Mouse (Mus musculus): Measurements from ENCODE around the gene Dgkh.

GRCm38 (mm10) chr14:78656832-78657626 is 75.5 kb downstream of the Dgkh start:
- TF ChIP-seq CTCF (IDR thresholded peaks at IDR 0.05; ENCODE audit: insufficient read depth, low read depth, low read length) (no peak), POLR2A (IDR thresholded peaks at IDR 0.05; ENCODE audit: insufficient read depth, low read depth, low read length) (no peak)

All from olfactory bulb, adult 2 months (tissue).